1 mouse cellular context compared by ENCODE assay signal in the genomic region with DNA sequence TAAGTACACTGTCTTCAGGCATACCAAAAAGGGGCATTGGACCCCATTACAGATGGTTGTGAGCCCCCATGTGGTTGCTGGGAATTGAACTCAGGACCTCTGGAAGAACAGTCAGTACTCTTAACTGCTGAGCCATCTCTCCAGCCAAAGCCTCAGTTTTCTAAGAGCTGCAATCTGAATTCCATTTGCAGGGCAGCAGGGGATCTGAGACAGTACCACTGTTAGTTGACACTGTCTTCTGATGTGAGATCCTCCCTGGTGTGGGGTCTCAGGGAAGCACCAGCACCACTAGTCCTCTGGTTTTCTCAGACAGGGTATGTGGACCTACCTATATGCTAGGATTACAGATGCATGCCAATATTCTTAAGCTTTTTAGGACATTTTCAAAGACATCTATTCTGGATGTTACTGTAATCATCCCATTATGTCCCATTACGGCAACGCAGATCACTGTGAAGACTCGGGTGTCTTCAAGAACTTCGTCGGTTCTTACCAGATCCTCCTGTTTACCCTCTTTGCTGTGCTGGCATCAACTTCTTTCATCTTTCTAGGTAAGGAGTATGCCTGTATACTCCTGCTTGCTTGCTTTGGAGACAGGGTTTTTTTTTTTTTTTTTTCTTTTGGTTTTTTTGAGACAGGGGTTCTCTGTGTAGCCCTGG.
A peak's percentile ranks its signal among the peaks of the same experiment; 100 is the strongest.
TF ChIP-seq lines count a peak whose summit lies in the region.

No protein-coding gene starts in this region.

TF ChIP-seq in MEL, 35 proteins besides CTCF, POLR2A, EP300 and RAD21:
- no peak for TF ChIP-seq RCOR1 (IDR thresholded peaks at IDR 0.05; ENCODE audit: low read depth, low read length)
- TF ChIP-seq POLR2AphosphoS5 (IDR thresholded peaks at IDR 0.05; ENCODE audit: borderline replicate concordance, low read depth, low read length) = 0 out of 2 replicates have a peak, but pooled peaks have one; percentile 35
- no peak for TF ChIP-seq UBTF (IDR thresholded peaks at IDR 0.05; ENCODE audit: borderline replicate concordance, insufficient read depth, low read depth, low read length)
- TF ChIP-seq MAFK (IDR thresholded peaks at IDR 0.05; ENCODE audit: borderline replicate concordance, low read depth, low read length) = no peak
- no peak for TF ChIP-seq SMC3 (IDR thresholded peaks at IDR 0.05; ENCODE audit: low read depth, low read length)
- TF ChIP-seq MYB (IDR thresholded peaks at IDR 0.05; ENCODE audit: low read depth, low read length) = no peak
- no peak for TF ChIP-seq MAZ (IDR thresholded peaks at IDR 0.05; ENCODE audit: low read depth, low read length)
- no peak for TF ChIP-seq CHD2 (IDR thresholded peaks at IDR 0.05; ENCODE audit: low read length)
- no peak for TF ChIP-seq ZKSCAN1 (IDR thresholded peaks at IDR 0.05; ENCODE audit: low read depth, low read length)
- TF ChIP-seq TBP (IDR thresholded peaks at IDR 0.05; ENCODE audit: low read depth, low read length) = peak; percentile 25; the same call in 1 of the 2 replicates
- TF ChIP-seq BHLHE40 (IDR thresholded peaks at IDR 0.05; ENCODE audit: borderline replicate concordance, low read depth, low read length) = no peak
- no peak for TF ChIP-seq TAL1 (IDR thresholded peaks at IDR 0.05; ENCODE audit: low read length)
- peak; percentile 59; the same call in 1 of the 2 replicates for TF ChIP-seq POLR2AphosphoS2 (IDR thresholded peaks at IDR 0.05; ENCODE audit: low read length)
- peak; percentile 54; the same call in 1 of the 2 replicates for TF ChIP-seq ZMIZ1 (IDR thresholded peaks at IDR 0.05; ENCODE audit: low read depth, low read length)
- no peak for TF ChIP-seq ZC3H11A (IDR thresholded peaks at IDR 0.05; ENCODE audit: low read depth, low read length)
- TF ChIP-seq NRF1 (IDR thresholded peaks at IDR 0.05; ENCODE audit: insufficient read depth, low read depth, low read length, poor library complexity, severe bottlenecking) = no peak
- no peak for TF ChIP-seq NELFE (IDR thresholded peaks at IDR 0.05; ENCODE audit: low read depth, low read length)
- no peak for TF ChIP-seq MAX (IDR thresholded peaks at IDR 0.05; ENCODE audit: low read length)
- TF ChIP-seq ELF1 (IDR thresholded peaks at IDR 0.05; ENCODE audit: low read depth, low read length) = no peak
- no peak for TF ChIP-seq KAT2A (conservative IDR thresholded peaks at IDR 0.05; ENCODE audit: low read depth, low read length)
- no peak; the same call in 1 of the 2 replicates for TF ChIP-seq ZNF384 (IDR thresholded peaks at IDR 0.05; ENCODE audit: low read depth, low read length)
- TF ChIP-seq MYC (IDR thresholded peaks at IDR 0.05; ENCODE audit: low read depth, low read length) = no peak
